ENCODE assay signal across 9 mouse cellular contexts in the genomic region with DNA sequence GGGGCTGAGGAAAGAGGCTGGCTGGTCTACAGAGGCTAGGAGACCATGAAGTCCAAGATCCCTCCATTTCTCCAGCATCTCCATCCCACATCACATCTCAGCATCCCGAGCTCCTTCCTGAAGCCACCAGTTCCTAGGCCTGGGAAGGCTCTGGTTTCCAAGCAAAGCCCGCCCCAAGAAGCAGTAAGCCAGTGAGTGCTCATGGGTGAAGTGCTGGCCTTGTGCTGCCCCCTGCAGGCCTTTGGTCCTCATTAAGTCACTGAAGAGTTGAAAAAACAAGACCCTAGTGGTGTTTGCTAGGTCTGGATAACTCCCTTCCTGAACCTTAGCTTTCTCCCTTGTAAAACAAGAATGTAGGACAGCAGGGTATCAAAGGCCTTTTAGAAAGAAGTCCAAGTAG. TPM values are rescaled to one million over a fixed set of nuclear protein-coding genes. Genes with fewer than 3 reads are reported as not detected.
DNase-seq lines count a peak whose midpoint lies in the region; ATAC-seq and TF ChIP-seq lines count a peak whose summit lies in the region.
"Had no signal": no experiment of that assay in that cellular context is flagged by ENCODE, and none has a peak within 500 bp of the region (broad histone marks: within the 10 kb centered on the region; RNA-seq: fewer than 3 reads in every experiment).

No protein-coding gene starts in this region.

- ATAC-seq in intestine, postnatal 0 days = no peak
- no peak for ATAC-seq in intestine, embryonic 15.5 days
- ATAC-seq in forebrain, embryonic 14.5 days = peak; percentile 50; the same call in 1 of the 2 replicates

- H3K4me1 ChIP-seq in intestine, postnatal 0 days (replicated peaks; ENCODE audit: control insufficient read depth, insufficient read depth, low read length) = 0 out of 2 replicates have a peak, but pooled peaks cover 3% of the 10 kb centered on the region
- peaks cover 4% of the 10 kb centered on the region; the same call in 1 of the 2 replicates for H3K4me1 ChIP-seq in intestine, embryonic 15.5 days (replicated peaks)
- H3K4me1 ChIP-seq in bone marrow macrophage, adult 2 months (ENCODE audit: control insufficient read depth, insufficient read depth, low read length) = peaks cover 5% of the 10 kb centered on the region; the same call in 1 of the 2 replicates
- H3K4me1 ChIP-seq in forebrain, embryonic 14.5 days (ENCODE audit: control insufficient read depth, insufficient read depth, low read length) = peaks cover 28% of the 10 kb centered on the region
- H3K4me1 ChIP-seq in kidney, adult 2 months (ENCODE audit: control insufficient read depth, insufficient read depth, low read length) = no peaks in the 10 kb centered on the region
- peaks cover 59% of the 10 kb centered on the region for H3K4me1 ChIP-seq in limb, embryonic 10.5 days

- H3K9me3 ChIP-seq in intestine, postnatal 0 days (ENCODE audit: control insufficient read depth) = no peaks in the 10 kb centered on the region
- H3K9me3 ChIP-seq in intestine, embryonic 15.5 days = no peaks in the 10 kb centered on the region
- no peaks in the 10 kb centered on the region for H3K9me3 ChIP-seq in forebrain, embryonic 14.5 days (replicated peaks; ENCODE audit: control insufficient read depth, low read length)
- no peaks in the 10 kb centered on the region for H3K9me3 ChIP-seq in limb, embryonic 10.5 days (replicated peaks)

- no peak overlapping the region for H3K4me3 ChIP-seq in intestine, postnatal 0 days (ENCODE audit: low read depth, low read length)
- no peak overlapping the region for H3K4me3 ChIP-seq in intestine, embryonic 15.5 days (replicated peaks)
- no peak overlapping the region for H3K4me3 ChIP-seq in bone marrow macrophage, adult 2 months (ENCODE audit: insufficient read depth, low read length)
- no peak overlapping the region for H3K4me3 ChIP-seq in forebrain, embryonic 14.5 days (ENCODE audit: low read depth, low read length)
- no peak overlapping the region for H3K4me3 ChIP-seq in kidney, adult 2 months (ENCODE audit: insufficient read depth, low read depth, low read length)
- H3K4me3 ChIP-seq in limb, embryonic 10.5 days = no peak overlapping the region

- no peak overlapping the region for H3K4me2 ChIP-seq in intestine, postnatal 0 days (replicated peaks; ENCODE audit: low read depth)
- no peak overlapping the region for H3K4me2 ChIP-seq in intestine, embryonic 15.5 days (replicated peaks)
- H3K4me2 ChIP-seq in forebrain, embryonic 14.5 days (ENCODE audit: low read length) = no peak overlapping the region

- no peaks in the 10 kb centered on the region; the same call in 1 of the 2 replicates for H3K27me3 ChIP-seq in intestine, postnatal 0 days (replicated peaks; ENCODE audit: control insufficient read depth, insufficient read depth, low read length)
- peaks cover 5% of the 10 kb centered on the region; the same call in 1 of the 2 replicates for H3K27me3 ChIP-seq in intestine, embryonic 15.5 days (replicated peaks)
- no peaks in the 10 kb centered on the region for H3K27me3 ChIP-seq in forebrain, embryonic 14.5 days (replicated peaks; ENCODE audit: control insufficient read depth, insufficient read depth, low read length)
- no peaks in the 10 kb centered on the region for H3K27me3 ChIP-seq in kidney, adult 2 months (replicated peaks; ENCODE audit: control insufficient read depth, insufficient read depth, low read length)
- peaks cover 24% of the 10 kb centered on the region for H3K27me3 ChIP-seq in limb, embryonic 10.5 days (ENCODE audit: low read depth, poor library complexity, severe bottlenecking)

- TF ChIP-seq POLR2A in bone marrow macrophage, adult 2 months (IDR thresholded peaks at IDR 0.05; ENCODE audit: borderline replicate concordance, low read depth, low read length) = no peak
- TF ChIP-seq POLR2A in kidney, adult 2 months (IDR thresholded peaks at IDR 0.05; ENCODE audit: low read depth, low read length) = no peak

- TF ChIP-seq CTCF in intestine, postnatal 0 days (IDR thresholded peaks at IDR 0.05; ENCODE audit: low read depth) = peak; percentile 81
- peak; percentile 39 for TF ChIP-seq CTCF in bone marrow macrophage, adult 2 months (IDR thresholded peaks at IDR 0.05; ENCODE audit: low read depth, low read length)
- peak; percentile 59 for TF ChIP-seq CTCF in kidney, adult 2 months (conservative IDR thresholded peaks at IDR 0.05; ENCODE audit: insufficient read depth, insufficient read length, low read depth, low read length)

- 33% methylated on average over 2 of the region's 2 CpGs for WGBS in intestine, postnatal 0 days
- WGBS in intestine, embryonic 15.5 days = 37% methylated on average over 2 of the region's 2 CpGs
- WGBS in forebrain, embryonic 14.5 days = 17% methylated on average over 2 of the region's 2 CpGs
- WGBS in kidney, adult 2 months = 77% methylated on average over 2 of the region's 2 CpGs
- 25% methylated on average over 2 of the region's 2 CpGs for WGBS in limb, embryonic 10.5 days

- DNase-seq in forebrain, embryonic 14.5 days (ENCODE audit: low spot score) = peak; percentile 84
- peak; percentile 64 for DNase-seq in kidney, adult 2 months
- peak; percentile 88 for DNase-seq in limb, embryonic 10.5 days (ENCODE audit: low spot score)
- DNase-seq in ovary, adult 18-20 months (ENCODE audit: low spot score) = peak; percentile 12
- DNase-seq in thymus, postnatal 14 days = peak; percentile 63

- H3K27ac ChIP-seq in intestine, postnatal 0 days (ENCODE audit: low read depth, low read length) = no peak overlapping the region
- no peak overlapping the region for H3K27ac ChIP-seq in intestine, embryonic 15.5 days
- H3K27ac ChIP-seq in bone marrow macrophage, adult 2 months (ENCODE audit: insufficient read depth, low read depth, low read length) = no peak overlapping the region
- no peak overlapping the region for H3K27ac ChIP-seq in forebrain, embryonic 14.5 days (ENCODE audit: low read depth, low read length)
- no peak overlapping the region for H3K27ac ChIP-seq in kidney, adult 2 months (ENCODE audit: insufficient read depth, low read depth, low read length)
- no peak overlapping the region for H3K27ac ChIP-seq in limb, embryonic 10.5 days
- H3K27ac ChIP-seq: macrophage had no signal

- H3K36me3 ChIP-seq in intestine, postnatal 0 days (ENCODE audit: control insufficient read depth, insufficient read depth) = no peaks in the 10 kb centered on the region
- H3K36me3 ChIP-seq in intestine, embryonic 15.5 days = no peaks in the 10 kb centered on the region
- no peaks in the 10 kb centered on the region for H3K36me3 ChIP-seq in forebrain, embryonic 14.5 days (ENCODE audit: control insufficient read depth, insufficient read depth, low read length)
- H3K36me3 ChIP-seq in kidney, adult 2 months (ENCODE audit: control insufficient read depth, insufficient read depth, low read length) = no peaks in the 10 kb centered on the region
- H3K36me3 ChIP-seq in limb, embryonic 10.5 days = no peaks in the 10 kb centered on the region

- no peak overlapping the region for H3K9ac ChIP-seq in intestine, postnatal 0 days (ENCODE audit: low read depth, low read length)
- H3K9ac ChIP-seq in intestine, embryonic 15.5 days = no peak overlapping the region
- no peak overlapping the region for H3K9ac ChIP-seq in forebrain, embryonic 14.5 days (ENCODE audit: low read length)

RNA-seq across cellular contexts. Expression of a gene that starts 35.5 kb away (rescaled TPM):
- 1,118 and 1,197 TPM in 2 replicates for polyA plus RNA-seq in intestine, postnatal 0 days (2015; fragmentation: Nextera tagmentation; extraction: Ambion mirVana)
- 1,374 and 1,471 TPM in 2 replicates for polyA plus RNA-seq in intestine, embryonic 15.5 days (2015; fragmentation: Nextera tagmentation; extraction: Ambion mirVana)
- polyA plus RNA-seq in bone marrow macrophage, adult 2 months (2012; ENCODE audit: insufficient read depth, insufficient read length, missing spikeins) = 2,962 and 2,986 TPM in 2 replicates
- polyA plus RNA-seq in forebrain, embryonic 14.5 days (2014; fragmentation: Nextera tagmentation; extraction: Ambion mirVana) = 964 and 1,342 TPM in 2 replicates
- polyA plus RNA-seq in kidney, adult 2 months (2012; rRNA removed) = 6,294 and 8,063 TPM in 2 replicates
- 1,122 and 1,351 TPM in 2 replicates for polyA plus RNA-seq in limb, embryonic 10.5 days (2016; fragmentation: Nextera tagmentation; extraction: Ambion mirVana)

Comparison
In these comparisons a context has a peak if more than half of its experiments do, and no peak if none do; other contexts are left out.
1. DNase-seq: peak in every context shown above with its lines; median percentile 88 in limb, embryonic 10.5 days; 84 in forebrain, embryonic 14.5 days; 64 in kidney, adult 2 months; 63 in thymus, postnatal 14 days; 12 in ovary, adult 18-20 months.